Mouse (Mus musculus) intestine, embryonic 16.5 days (tissue): Measurements from ENCODE around the gene Mrm3. TPM values are rescaled to one million over a fixed set of nuclear protein-coding genes. Genes with fewer than 3 reads are reported as not detected.
A peak's percentile ranks its signal among the peaks of the same experiment; 100 is the strongest.

Experiments
- ATAC-seq: fragments of 200-750 bp; cut with Nextera tagmentation; 2 replicates; pipeline ENCODE4 v1.8.0; 2017; ENCODE audit warnings: moderate TSS enrichment, moderate library complexity
- H3K27ac ChIP-seq: fragments of 300-500 bp; sonication (generic); 2 replicates; pipeline ENCODE4 v1.5.1; 2014; ENCODE audit warnings: mild to moderate bottlenecking, low read length
- H3K27me3 ChIP-seq: fragments of 300-500 bp; sonication (generic); replicated peaks from 2 replicates; pipeline ENCODE4 v1.6.1; 2014; ENCODE audit warnings: low read length, control low read depth, mixed read lengths; ENCODE audit not compliant: control insufficient read depth, insufficient read depth
- H3K36me3 ChIP-seq: fragments of 300-500 bp; sonication (generic); 2 replicates; pipeline ENCODE4 v1.6.1; 2014; ENCODE audit warnings: low read length, control low read depth; ENCODE audit not compliant: control insufficient read depth, insufficient read depth
- H3K4me1 ChIP-seq: fragments of 300-500 bp; sonication (generic); 2 replicates; pipeline ENCODE4 v1.6.1; 2014; ENCODE audit warnings: low read length, control low read depth, mixed read lengths; ENCODE audit not compliant: control insufficient read depth, insufficient read depth
- H3K4me2 ChIP-seq: fragments of 300-500 bp; sonication (generic); 2 replicates; pipeline ENCODE4 v1.6.1; 2014; ENCODE audit warnings: low read depth, low read length, control low read depth
- H3K4me3 ChIP-seq: fragments of 300-500 bp; sonication (generic); 2 replicates; pipeline ENCODE4 v1.5.1; 2014; ENCODE audit warnings: mild to moderate bottlenecking, low read length
- H3K9ac ChIP-seq: fragments of 300-500 bp; sonication (generic); 2 replicates; pipeline ENCODE4 v1.6.1; 2014; ENCODE audit warnings: low read depth, low read length
- H3K9me3 ChIP-seq: fragments of 300-500 bp; sonication (generic); 2 replicates; pipeline ENCODE4 v1.6.1; 2016; ENCODE audit warnings: low read length, control low read depth; ENCODE audit not compliant: control insufficient read depth
- WGBS: fragments of 180-500 bp; shearing (Covaris S2); extraction: QIAGEN DNeasy Blood & Tissue Kit; methylation state at CpG from one replicate; pipeline ENCODE4 v1.1.7; 2014; 5-methylcytosine and 5-hydroxymethylcytosine counted together
- polyA plus RNA-seq: library from polyadenylated mRNA; unstranded; fragments of >200 nt; fragmentation: Nextera tagmentation; extraction: Ambion mirVana; gene quantifications from 2 replicates; pipeline ENCODE4 v1.2.1, GENCODE M21; 2015

Mrm3 gene
- polyA plus RNA-seq, 1 experiment from 2014 or later, result 29.2 TPM

DNA sequence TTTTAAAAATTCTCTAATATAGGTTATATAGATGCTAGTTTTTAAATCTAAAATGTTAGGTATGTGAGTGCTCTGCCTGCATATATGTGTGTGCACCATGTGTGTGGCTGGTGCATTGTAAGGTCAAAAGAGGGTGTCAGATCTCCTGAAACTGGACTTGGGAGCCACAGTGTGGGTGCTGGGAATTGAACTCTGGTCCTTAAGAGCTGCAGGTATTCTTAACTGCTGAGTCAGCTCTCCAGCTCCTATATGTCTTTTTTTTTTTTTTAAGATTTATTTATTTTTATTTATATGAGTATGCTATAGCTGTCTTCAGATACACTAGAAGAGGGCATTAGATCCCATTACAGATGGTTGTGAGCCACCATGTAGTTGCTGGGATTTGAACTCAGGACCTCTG is 2.9 kb downstream of the Mrm3 start:
- no peak overlapping the region for H3K27ac ChIP-seq
- H3K9ac ChIP-seq, result no peak overlapping the region
- H3K4me1 ChIP-seq, result peaks cover 7% of the 10 kb centered on the region; the same call in 1 of the 2 replicates
- H3K27me3 ChIP-seq, result no peaks in the 10 kb centered on the region
- no peak overlapping the region for H3K4me3 ChIP-seq
- no peaks in the 10 kb centered on the region for H3K36me3 ChIP-seq
- H3K4me2 ChIP-seq, result no peak overlapping the region
- H3K9me3 ChIP-seq, result no peaks in the 10 kb centered on the region
- no peak for ATAC-seq

DNA sequence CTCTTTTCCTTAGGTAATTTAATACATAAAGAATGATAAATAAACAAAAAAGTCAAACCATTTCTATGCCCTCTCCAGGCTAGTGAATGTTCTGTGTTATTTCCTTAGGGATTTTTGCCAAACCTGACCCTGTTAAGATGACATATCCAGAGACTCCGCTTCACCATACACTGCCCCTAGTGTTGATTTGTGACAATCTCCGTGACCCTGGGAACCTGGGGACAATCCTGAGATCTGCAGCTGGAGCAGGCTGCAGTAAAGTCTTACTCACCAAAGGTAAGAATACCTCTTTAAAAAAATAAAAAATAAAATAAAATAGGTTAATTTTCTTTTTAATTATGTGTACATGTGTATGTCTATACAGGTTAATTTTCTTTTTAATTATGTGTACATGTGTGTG is 3.7 kb downstream of the Mrm3 start:
- Histone ChIP-seq H3K4me3 (no peak overlapping the region), H3K9me3 (no peaks in the 10 kb centered on the region), H3K9ac (no peak overlapping the region), H3K36me3 (no peaks in the 10 kb centered on the region), H3K4me2 (no peak overlapping the region), H3K4me1 (peaks cover 7% of the 10 kb centered on the region; the same call in 1 of the 2 replicates), H3K27me3 (no peaks in the 10 kb centered on the region), H3K27ac (no peak overlapping the region)
- WGBS, result 47% methylated on average over 2 of the region's 2 CpGs
- no peak for ATAC-seq

DNA sequence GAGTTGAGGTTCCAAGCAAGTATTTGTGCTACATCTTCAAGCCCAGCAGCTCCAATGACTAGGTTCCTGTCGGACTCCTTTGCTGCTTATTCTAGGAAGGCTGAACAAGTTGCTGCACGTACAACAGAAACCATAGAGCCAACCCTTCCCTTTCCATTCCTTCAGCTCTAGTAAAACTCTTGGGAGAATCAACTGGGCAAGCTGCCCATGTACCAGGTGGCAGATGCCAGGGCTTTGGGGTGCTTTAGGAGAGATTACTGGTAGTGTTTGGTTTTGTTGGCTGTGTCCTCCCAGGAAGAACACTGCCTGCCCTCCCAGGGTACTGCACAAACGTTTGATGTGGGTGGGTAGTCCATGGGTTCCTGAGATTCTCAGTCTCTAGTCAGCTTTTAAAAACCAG is 8.5 kb downstream of the Mrm3 start:
- Histone ChIP-seq H3K36me3 (no peaks in the 10 kb centered on the region), H3K9ac (no peak overlapping the region), H3K27me3 (no peaks in the 10 kb centered on the region), H3K27ac (no peak overlapping the region), H3K4me1 (peaks cover 9% of the 10 kb centered on the region; the same call in 1 of the 2 replicates), H3K4me3 (no peak overlapping the region), H3K9me3 (no peaks in the 10 kb centered on the region), H3K4me2 (no peak overlapping the region)
- 57% methylated on average over 3 of the region's 3 CpGs for WGBS
- no peak for ATAC-seq

DNA sequence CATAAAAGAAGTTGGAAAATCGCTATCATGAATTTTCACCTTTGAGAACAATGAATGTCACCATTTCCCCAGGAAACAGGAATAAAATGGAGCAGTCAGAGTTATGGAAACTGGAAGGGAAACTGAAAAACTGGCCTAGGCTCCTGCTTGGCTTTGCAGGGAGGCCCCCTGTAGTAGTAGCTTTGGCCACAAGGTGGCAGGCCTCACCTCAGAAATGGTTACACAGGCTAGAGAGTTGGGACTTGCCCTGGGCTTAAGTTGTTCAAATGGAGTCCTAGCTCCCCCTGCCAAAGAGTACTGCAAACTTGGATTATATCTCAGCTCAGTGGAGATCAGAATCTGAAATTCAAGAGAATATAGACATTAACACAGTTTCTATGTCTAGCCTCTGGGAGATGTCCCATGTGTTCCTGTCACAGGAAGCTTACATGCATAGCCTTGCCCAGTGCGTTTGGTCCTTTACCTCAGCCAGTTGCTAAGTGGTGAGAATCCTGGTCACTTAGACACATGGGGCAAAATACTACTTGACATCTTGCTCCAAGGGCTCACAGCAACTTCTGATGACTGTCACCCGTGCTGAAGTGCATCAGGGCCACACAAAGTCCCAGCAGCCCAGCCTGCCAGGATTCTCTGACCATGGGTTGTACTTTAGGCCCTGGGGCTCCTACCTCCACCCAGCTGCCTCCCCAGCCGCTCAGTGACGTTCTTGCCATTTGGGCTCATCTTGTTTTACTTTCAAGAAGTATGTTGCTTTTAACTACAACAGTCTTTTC is 9.8 kb downstream of the Mrm3 start:
- Histone ChIP-seq H3K27me3 (no peaks in the 10 kb centered on the region), H3K4me3 (no peak overlapping the region), H3K4me2 (no peak overlapping the region), H3K4me1 (peaks cover 9% of the 10 kb centered on the region; the same call in 1 of the 2 replicates), H3K9ac (0 out of 2 replicates have a peak overlapping the region, but pooled peaks have one; percentile 5), H3K9me3 (no peaks in the 10 kb centered on the region), H3K36me3 (no peaks in the 10 kb centered on the region), H3K27ac (0 out of 2 replicates have a peak overlapping the region, but pooled peaks have one; percentile 5)
- peak; percentile 83 for ATAC-seq
- WGBS, result 42% methylated on average over 5 of the region's 5 CpGs

DNA sequence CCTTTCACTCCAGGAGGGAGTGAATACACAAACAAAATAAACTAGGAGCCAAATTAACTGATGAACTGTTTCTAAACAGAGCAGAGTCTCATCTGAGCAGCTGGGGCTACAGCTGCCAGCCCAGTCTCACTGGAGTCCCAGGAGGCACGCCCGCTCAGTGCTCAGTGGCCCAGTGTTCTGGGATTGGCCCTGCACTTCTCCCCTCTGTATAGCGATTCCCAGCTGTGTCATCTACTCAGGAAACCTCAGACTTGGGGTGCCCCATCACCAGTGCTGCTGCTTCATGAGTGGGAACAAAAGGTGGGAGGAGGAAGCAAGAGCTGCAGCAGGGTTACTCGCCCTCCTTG is 10.4 kb downstream of the Mrm3 start:
- no peaks in the 10 kb centered on the region for H3K27me3 ChIP-seq
- H3K27ac ChIP-seq, result peak overlapping the region; percentile 29; the same call in 1 of the 2 replicates
- no peaks in the 10 kb centered on the region for H3K36me3 ChIP-seq
- 0 out of 2 replicates have a peak overlapping the region, but pooled peaks have one; percentile 5 for H3K9ac ChIP-seq
- no peak overlapping the region for H3K4me3 ChIP-seq
- 67% methylated on average over 4 of the region's 4 CpGs for WGBS
- no peaks in the 10 kb centered on the region for H3K9me3 ChIP-seq
- ATAC-seq, result peak; percentile 47; the same call in 1 of the 2 replicates
- no peak overlapping the region for H3K4me2 ChIP-seq
- peaks cover 9% of the 10 kb centered on the region; the same call in 1 of the 2 replicates for H3K4me1 ChIP-seq

DNA sequence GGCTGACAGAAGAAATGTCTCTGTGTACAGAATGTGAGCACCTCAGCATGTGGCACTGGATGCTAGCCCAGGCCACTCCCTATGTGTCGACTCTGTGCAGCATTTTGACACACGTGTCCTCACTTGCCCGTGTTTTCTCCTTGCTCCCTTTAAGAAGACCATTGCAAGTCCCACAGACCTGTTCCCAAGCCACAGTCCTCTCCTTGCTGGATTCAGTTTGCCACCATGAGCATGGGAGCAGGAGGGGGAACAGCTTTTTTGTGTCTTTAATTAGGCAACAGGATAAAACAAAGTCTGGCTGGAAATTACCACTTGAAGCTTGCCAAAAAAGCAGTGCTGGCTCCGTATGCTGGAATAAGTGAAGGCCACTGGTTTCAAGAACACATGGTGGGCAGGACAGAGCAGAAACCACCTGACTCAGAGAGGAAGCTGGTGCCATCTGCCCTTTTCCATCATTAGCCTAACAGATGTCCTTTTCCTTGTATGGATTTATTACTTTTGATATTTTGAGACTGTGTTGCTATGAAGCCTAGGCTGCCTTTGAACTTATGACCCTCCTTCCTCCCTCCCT is 12.0 kb downstream of the Mrm3 start:
- Histone ChIP-seq H3K27me3 (no peaks in the 10 kb centered on the region), H3K9me3 (no peaks in the 10 kb centered on the region), H3K4me1 (peaks cover 9% of the 10 kb centered on the region; the same call in 1 of the 2 replicates), H3K27ac (no peak overlapping the region), H3K36me3 (no peaks in the 10 kb centered on the region), H3K9ac (no peak overlapping the region), H3K4me3 (no peak overlapping the region), H3K4me2 (no peak overlapping the region)
- WGBS, result 67% methylated on average over 4 of the region's 4 CpGs
- no peak for ATAC-seq

DNA sequence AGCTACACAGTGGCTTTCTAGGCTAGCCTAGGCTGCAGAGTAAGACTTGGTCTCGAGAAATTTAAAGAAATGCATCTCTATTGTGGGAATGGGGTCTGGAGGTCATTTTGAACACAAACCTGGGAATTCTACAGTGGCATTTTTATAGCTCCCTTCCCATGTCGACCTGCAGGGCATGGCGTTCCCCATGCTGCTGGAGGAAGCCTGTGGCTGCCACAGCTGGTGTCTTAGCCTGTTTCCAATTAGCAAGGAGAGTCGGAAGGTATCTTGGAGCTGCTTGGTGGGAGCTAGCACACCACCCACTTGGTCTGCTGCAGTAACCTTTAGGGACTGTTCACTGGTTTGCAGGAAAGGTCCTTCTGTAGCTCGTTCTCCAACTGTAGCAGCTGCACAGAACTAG is 12.6 kb downstream of the Mrm3 start:
- Histone ChIP-seq H3K4me3 (no peak overlapping the region), H3K27me3 (no peaks in the 10 kb centered on the region), H3K4me1 (peaks cover 9% of the 10 kb centered on the region; the same call in 1 of the 2 replicates), H3K9me3 (no peaks in the 10 kb centered on the region), H3K4me2 (no peak overlapping the region), H3K36me3 (no peaks in the 10 kb centered on the region), H3K9ac (0 out of 2 replicates have a peak overlapping the region, but pooled peaks have one; percentile 14), H3K27ac (no peak overlapping the region)
- 43% methylated on average over 5 of the region's 5 CpGs for WGBS
- no peak for ATAC-seq

DNA sequence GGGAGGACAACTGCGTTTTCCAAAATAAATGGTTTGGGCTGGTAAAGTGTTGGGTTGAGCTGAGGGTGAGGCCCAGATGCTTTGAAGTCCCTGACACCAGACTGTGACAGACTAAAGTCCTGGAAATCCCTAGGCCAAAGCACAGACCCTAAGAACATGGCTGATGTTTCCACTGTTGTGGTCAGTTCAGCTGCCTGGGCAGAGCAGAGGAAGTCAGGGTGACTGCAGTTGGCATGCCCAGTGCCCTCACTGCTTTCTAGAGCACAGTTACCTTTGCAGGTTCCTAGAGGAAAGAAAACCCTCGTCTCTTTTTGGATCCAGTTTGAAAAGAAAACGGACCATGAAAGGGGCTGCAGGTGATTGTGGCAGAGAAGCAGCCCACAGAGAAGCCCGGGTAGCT is 13.9 kb downstream of the Mrm3 start:
- Histone ChIP-seq H3K4me2 (no peak overlapping the region), H3K9me3 (no peaks in the 10 kb centered on the region), H3K9ac (no peak overlapping the region), H3K27ac (no peak overlapping the region), H3K4me3 (no peak overlapping the region), H3K36me3 (peaks cover 6% of the 10 kb centered on the region; the same call in 1 of the 2 replicates), H3K4me1 (peaks cover 9% of the 10 kb centered on the region; the same call in 1 of the 2 replicates), H3K27me3 (no peaks in the 10 kb centered on the region)
- 81% methylated on average over 4 of the region's 4 CpGs for WGBS
- no peak for ATAC-seq

DNA sequence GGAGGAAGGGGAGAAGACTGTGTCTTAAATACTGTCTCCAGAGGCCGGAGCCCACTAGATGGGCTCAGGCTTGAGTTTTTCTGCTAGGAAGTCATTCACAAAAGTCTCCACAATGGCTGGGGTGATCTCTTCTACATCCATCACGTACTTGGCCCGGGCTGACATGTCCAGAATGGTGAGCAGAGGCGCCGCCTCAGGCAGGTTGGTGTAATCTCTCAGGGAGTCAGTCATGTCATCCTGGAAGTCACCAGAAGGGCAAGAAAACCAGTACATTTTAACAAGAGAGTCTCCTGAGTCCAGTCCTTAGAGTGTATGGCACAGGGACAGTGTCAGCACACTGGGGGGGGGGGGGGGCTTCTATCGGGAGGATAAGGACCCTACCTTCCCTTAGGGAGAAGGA is 15.0 kb downstream of the Mrm3 start:
- Histone ChIP-seq H3K4me1 (peaks cover 6% of the 10 kb centered on the region; the same call in 1 of the 2 replicates), H3K4me3 (no peak overlapping the region), H3K27ac (no peak overlapping the region), H3K27me3 (no peaks in the 10 kb centered on the region), H3K9me3 (no peaks in the 10 kb centered on the region), H3K9ac (no peak overlapping the region), H3K4me2 (no peak overlapping the region), H3K36me3 (peaks cover 6% of the 10 kb centered on the region; the same call in 1 of the 2 replicates)
- 77% methylated on average over 6 of the region's 6 CpGs for WGBS
- ATAC-seq, result no peak
